Mouse (Mus musculus) embryonic stem cell, embryonic (primary cell): ENCODE measurements at regions not wholly inside any gene's neighbourhood (a gene's known extent, or its start where the extent isn't known, plus 50 kb on each side); places are given as distances from the start of the nearest gene placed in this dataset.

Experiments
- CTCF ChIA-PET, 4 experiments: fragments of 300-600 bp in 2 of 4; fragments of 350-600 bp in 2 of 4; sonication (Branson Sonifier 250); formaldehyde crosslinking; loops; one replicate each; lab custom pipeline; 2022; ENCODE audit warnings: inconsistent platforms in 2 of 4; lab: Charles Lee
- POLR2A ChIA-PET, 4 experiments: fragments of 300-600 bp in 2 of 4; fragments of 350-600 bp in 2 of 4; sonication (Branson Sonifier 250); formaldehyde crosslinking; loops; one replicate each; lab custom pipeline; 2022; ENCODE audit warnings: antibody characterized with exemption in 4 of 4, inconsistent platforms in 1 of 4; lab: Charles Lee

- CTCF ChIA-PET, result no interaction called here
- POLR2A ChIA-PET, result no interaction called here
Measured at GRCm38 (mm10) chr4:66622650-66623394, 204.6 kb upstream of the Tlr4 start.

- ChIA-PET POLR2A (no interaction called here), CTCF (no interaction called here)
Measured at GRCm38 (mm10) chr4:66618811-66619440, 208.5 kb upstream of the Tlr4 start.

GRCm38 (mm10) chr4:66617743-66618736 is 209.3 kb upstream of the Tlr4 start:
- POLR2A ChIA-PET, result no interaction called here

GRCm38 (mm10) chr4:66617101-66617500 is 210.3 kb upstream of the Tlr4 start:
- CTCF ChIA-PET, result no interaction called here
- POLR2A ChIA-PET, result interaction anchor here in 1 of 4 experiments (0.6 kb wide), 1 partner anchor 130 kb away, joined by 3 read pairs; no protein-coding TSS in a partner anchor

More at GRCm38 (mm10) chr4:66617743-66618736, 209.3 kb upstream of the Tlr4 start:
- CTCF ChIA-PET, result no interaction called here

- ChIA-PET POLR2A (no interaction called here), CTCF (no interaction called here)
Measured at GRCm38 (mm10) chr4:66604849-66605248, 200.4 kb upstream of the Astn2 start.

GRCm38 (mm10) chr4:66598737-66599136 is 194.3 kb upstream of the Astn2 start:
- ChIA-PET CTCF (no interaction called here), POLR2A (interaction anchor here in 1 of 4 experiments (1.1 kb wide), 1 partner anchor 16 kb away, joined by 3 read pairs; no protein-coding TSS in a partner anchor)

GRCm38 (mm10) chr4:66586647-66587046 is 182.2 kb upstream of the Astn2 start:
- CTCF ChIA-PET, result no interaction called here
- POLR2A ChIA-PET, result no interaction called here

- CTCF ChIA-PET, result no interaction called here
- POLR2A ChIA-PET, result interaction anchor here in 1 of 4 experiments (1.3 kb wide), 1 partner anchor 10 kb away, joined by 3 read pairs; no protein-coding TSS in a partner anchor
Measured at GRCm38 (mm10) chr4:66586166-66586565, 181.8 kb upstream of the Astn2 start.

- CTCF ChIA-PET, result no interaction called here
- POLR2A ChIA-PET, result no interaction called here
Measured at GRCm38 (mm10) chr4:66556936-66557335, 152.5 kb upstream of the Astn2 start.

- CTCF ChIA-PET, result no interaction called here
Measured at GRCm38 (mm10) chr4:66550306-66551104, 146.1 kb upstream of the Astn2 start.

GRCm38 (mm10) chr4:66542833-66543436 is 138.5 kb upstream of the Astn2 start:
- CTCF ChIA-PET, result no interaction called here

More at GRCm38 (mm10) chr4:66550306-66551104, 146.1 kb upstream of the Astn2 start:
- POLR2A ChIA-PET, result no interaction called here

GRCm38 (mm10) chr4:66524456-66524855 is 120.0 kb upstream of the Astn2 start:
- ChIA-PET CTCF (no interaction called here), POLR2A (no interaction called here)

More at GRCm38 (mm10) chr4:66542833-66543436, 138.5 kb upstream of the Astn2 start:
- POLR2A ChIA-PET, result no interaction called here

GRCm38 (mm10) chr4:66523886-66524245 is 119.5 kb upstream of the Astn2 start:
- ChIA-PET POLR2A (no interaction called here), CTCF (no interaction called here)

GRCm38 (mm10) chr4:66523238-66523885 is 119.0 kb upstream of the Astn2 start:
- ChIA-PET CTCF (no interaction called here), POLR2A (no interaction called here)

- POLR2A ChIA-PET, result no interaction called here
- CTCF ChIA-PET, result no interaction called here
Measured at GRCm38 (mm10) chr4:66522097-66522809, 117.8 kb upstream of the Astn2 start.

GRCm38 (mm10) chr4:66520796-66521195 is 116.4 kb upstream of the Astn2 start:
- ChIA-PET POLR2A (no interaction called here), CTCF (no interaction called here)

GRCm38 (mm10) chr4:66515815-66516214 is 111.4 kb upstream of the Astn2 start:
- POLR2A ChIA-PET, result no interaction called here
- CTCF ChIA-PET, result no interaction called here
